Mouse (Mus musculus) heart, embryonic 12.5 days (tissue): Measurements from ENCODE around the gene Bsn. TPM values are rescaled to one million over a fixed set of nuclear protein-coding genes. Genes with fewer than 3 reads are reported as not detected.

Source experiments
- ATAC-seq: fragments of 200-750 bp; cut with Nextera tagmentation; 2 replicates; pipeline ENCODE4 v1.8.0; 2017; ENCODE audit warnings: moderate TSS enrichment, moderate library complexity; ENCODE audit not compliant: insufficient number of reproducible peaks, low FRiP score
- H3K27ac ChIP-seq: fragments of 300-500 bp; sonication (generic); 2 replicates; pipeline ENCODE4 v1.5.1; 2016; ENCODE audit warnings: mild to moderate bottlenecking, moderate library complexity; ENCODE audit not compliant: poor library complexity, severe bottlenecking
- H3K27me3 ChIP-seq: fragments of 300-500 bp; sonication (generic); replicated peaks from 2 replicates; pipeline ENCODE4 v1.6.1; 2016; ENCODE audit warnings: mild to moderate bottlenecking, moderate library complexity
- H3K36me3 ChIP-seq: fragments of 300-500 bp; sonication (generic); 2 replicates; pipeline ENCODE4 v1.6.1; 2016; ENCODE audit warnings: mild to moderate bottlenecking, moderate library complexity
- H3K4me1 ChIP-seq: fragments of 300-500 bp; sonication (generic); replicated peaks from 2 replicates; pipeline ENCODE4 v1.6.1; 2016; ENCODE audit warnings: mild to moderate bottlenecking
- H3K4me2 ChIP-seq: fragments of 300-500 bp; sonication (generic); 2 replicates; pipeline ENCODE4 v1.6.1; 2016; ENCODE audit warnings: mild to moderate bottlenecking, moderate library complexity
- H3K4me3 ChIP-seq: fragments of 300-500 bp; sonication (generic); 2 replicates; pipeline ENCODE4 v1.5.1; 2016; ENCODE audit warnings: mild to moderate bottlenecking
- H3K9ac ChIP-seq: fragments of 300-500 bp; sonication (generic); 2 replicates; pipeline ENCODE4 v1.6.1; 2016; ENCODE audit warnings: mild to moderate bottlenecking, moderate library complexity
- H3K9me3 ChIP-seq: fragments of 300-500 bp; sonication (generic); replicated peaks from 2 replicates; pipeline ENCODE4 v1.6.1; 2016; ENCODE audit warnings: mild to moderate bottlenecking, moderate library complexity
- WGBS: fragments of 180-500 bp; shearing (Covaris S2); methylation state at CpG from one replicate; pipeline ENCODE4 v1.1.7; 2016; 5-methylcytosine and 5-hydroxymethylcytosine counted together
- polyA plus RNA-seq: library from polyadenylated mRNA; unstranded; fragments of >200 nt; fragmentation: Nextera tagmentation; extraction: Ambion mirVana; gene quantifications from 2 replicates; pipeline ENCODE4 v1.2.1, GENCODE M21; 2016

The Bsn gene
- polyA plus RNA-seq, 1 experiment from 2014 or later, result 0.50 TPM

DNA sequence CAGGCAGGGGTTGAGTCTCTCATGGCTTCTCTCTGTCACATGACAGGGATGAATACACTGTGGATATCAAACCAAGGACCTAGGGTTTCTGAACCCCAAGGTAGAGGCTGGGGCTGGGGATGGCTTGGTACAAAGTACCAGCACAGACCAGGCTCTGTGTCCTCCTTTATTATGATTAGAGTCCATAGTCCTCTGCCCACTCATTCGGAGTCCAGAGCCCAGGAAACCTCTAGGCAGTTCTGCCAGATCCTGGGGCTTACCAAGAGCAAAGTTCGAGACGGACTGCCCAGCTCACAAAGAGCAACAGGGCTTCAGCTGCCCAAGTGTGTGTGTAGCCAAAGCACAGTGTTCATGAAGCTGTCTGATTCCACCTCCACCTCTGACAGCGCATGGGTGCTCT, 104.9 kb downstream of the Bsn start:
- H3K27me3 ChIP-seq, result peaks cover 46% of the 10 kb centered on the region
- H3K27ac ChIP-seq, result no peak overlapping the region
- ATAC-seq, result no peak
- no peak overlapping the region for H3K4me2 ChIP-seq
- no peak overlapping the region for H3K4me3 ChIP-seq
- no peak overlapping the region for H3K9ac ChIP-seq
- H3K9me3 ChIP-seq, result no peaks in the 10 kb centered on the region
- H3K36me3 ChIP-seq, result peaks cover 64% of the 10 kb centered on the region
- peaks cover 18% of the 10 kb centered on the region for H3K4me1 ChIP-seq
- WGBS, result 89% methylated on average over 4 of the region's 4 CpGs

DNA sequence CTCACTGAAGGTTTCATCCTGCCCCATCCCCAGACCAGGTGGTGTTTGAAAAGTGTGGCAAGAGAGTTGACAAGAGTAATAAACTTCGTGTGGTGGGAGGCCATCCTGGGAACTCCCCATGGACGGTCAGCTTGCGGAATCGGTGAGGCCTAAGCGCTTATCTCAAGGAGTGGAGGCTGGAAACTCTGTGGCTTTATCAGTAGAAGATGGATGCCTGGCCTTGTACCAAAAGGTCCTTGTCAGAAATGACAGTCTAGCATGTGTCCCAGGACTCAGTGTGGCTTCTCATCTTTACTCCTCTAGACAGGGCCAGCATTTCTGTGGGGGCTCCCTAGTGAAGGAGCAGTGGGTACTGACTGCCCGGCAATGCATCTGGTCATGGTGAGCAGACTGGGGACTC, 106.6 kb downstream of the Bsn start:
- no peak for ATAC-seq
- Histone ChIP-seq H3K4me2 (no peak overlapping the region), H3K9me3 (no peaks in the 10 kb centered on the region), H3K4me3 (no peak overlapping the region), H3K27ac (no peak overlapping the region), H3K36me3 (peaks cover 47% of the 10 kb centered on the region), H3K9ac (no peak overlapping the region), H3K27me3 (peaks cover 49% of the 10 kb centered on the region), H3K4me1 (peaks cover 25% of the 10 kb centered on the region)
- WGBS, result 36% methylated on average over 6 of the region's 6 CpGs

DNA sequence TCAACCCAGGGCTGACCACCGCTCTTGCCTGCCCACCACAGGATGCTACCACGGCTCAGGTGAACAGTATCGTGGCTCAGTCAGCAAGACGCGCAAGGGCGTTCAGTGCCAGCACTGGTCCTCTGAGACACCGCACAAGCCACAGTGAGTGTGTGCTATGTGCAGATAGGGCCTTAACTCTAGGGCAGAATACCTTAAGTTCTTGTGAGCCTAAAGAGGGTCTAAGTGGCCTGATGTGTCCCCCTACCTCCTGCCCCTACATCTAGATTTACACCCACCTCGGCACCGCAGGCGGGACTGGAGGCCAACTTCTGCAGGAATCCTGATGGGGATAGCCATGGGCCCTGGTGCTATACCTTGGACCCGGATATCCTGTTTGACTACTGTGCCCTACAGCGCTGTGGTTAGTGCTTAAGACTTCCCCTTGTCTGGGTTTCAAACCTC, 107.2 kb downstream of the Bsn start, which contains the start of gene Rnf123:
Rnf123 (minus strand) TSS at position 359 of the 444 bp plus-strand sequence.
- Histone ChIP-seq H3K9me3 (no peaks in the 10 kb centered on the region), H3K36me3 (peaks cover 41% of the 10 kb centered on the region), H3K27me3 (peaks cover 49% of the 10 kb centered on the region), H3K4me3 (peak within 1 kb of the TSS; percentile 23), H3K9ac (peak within 1 kb of the TSS; percentile 13; the same call in 1 of the 2 replicates), H3K27ac (no peak within 1 kb of the TSS), H3K4me1 (peaks cover 30% of the 10 kb centered on the region), H3K4me2 (peak within 1 kb of the TSS; percentile 50)
- no peak for ATAC-seq
- WGBS, result 24% methylated on average over 12 of the region's 12 CpGs

GRCm38 (mm10) chr9:108082549-108082948, 107.6 kb downstream of the Bsn start:
- Histone ChIP-seq H3K9ac (peak overlapping the region; percentile 13; the same call in 1 of the 2 replicates), H3K4me3 (peak overlapping the region; percentile 23), H3K27me3 (peaks cover 49% of the 10 kb centered on the region), H3K9me3 (no peaks in the 10 kb centered on the region), H3K36me3 (peaks cover 36% of the 10 kb centered on the region), H3K27ac (no peak overlapping the region), H3K4me1 (peaks cover 35% of the 10 kb centered on the region), H3K4me2 (peak overlapping the region; percentile 50)
- ATAC-seq, result no peak
- WGBS, result 6% methylated on average over 19 of the region's 19 CpGs

- Histone ChIP-seq H3K9ac (peak within 1 kb of the TSS; percentile 97), H3K9me3 (no peaks in the 10 kb centered on the region), H3K36me3 (peaks cover 18% of the 10 kb centered on the region), H3K4me1 (peaks cover 35% of the 10 kb centered on the region), H3K4me3 (peak within 1 kb of the TSS; percentile 86), H3K27me3 (peaks cover 49% of the 10 kb centered on the region), H3K4me2 (peak within 1 kb of the TSS; percentile 94), H3K27ac (peak within 1 kb of the TSS; percentile 71)
- WGBS, result 73% methylated on average over 5 of the region's 5 CpGs
- peak; percentile 81 for ATAC-seq
Observed at GRCm38 (mm10) chr9:108080168-108080567, 110.0 kb downstream of the Bsn start, which contains the start of gene Mst1. Gene Mst1 (plus strand): TSS chr9:108080436.

DNA sequence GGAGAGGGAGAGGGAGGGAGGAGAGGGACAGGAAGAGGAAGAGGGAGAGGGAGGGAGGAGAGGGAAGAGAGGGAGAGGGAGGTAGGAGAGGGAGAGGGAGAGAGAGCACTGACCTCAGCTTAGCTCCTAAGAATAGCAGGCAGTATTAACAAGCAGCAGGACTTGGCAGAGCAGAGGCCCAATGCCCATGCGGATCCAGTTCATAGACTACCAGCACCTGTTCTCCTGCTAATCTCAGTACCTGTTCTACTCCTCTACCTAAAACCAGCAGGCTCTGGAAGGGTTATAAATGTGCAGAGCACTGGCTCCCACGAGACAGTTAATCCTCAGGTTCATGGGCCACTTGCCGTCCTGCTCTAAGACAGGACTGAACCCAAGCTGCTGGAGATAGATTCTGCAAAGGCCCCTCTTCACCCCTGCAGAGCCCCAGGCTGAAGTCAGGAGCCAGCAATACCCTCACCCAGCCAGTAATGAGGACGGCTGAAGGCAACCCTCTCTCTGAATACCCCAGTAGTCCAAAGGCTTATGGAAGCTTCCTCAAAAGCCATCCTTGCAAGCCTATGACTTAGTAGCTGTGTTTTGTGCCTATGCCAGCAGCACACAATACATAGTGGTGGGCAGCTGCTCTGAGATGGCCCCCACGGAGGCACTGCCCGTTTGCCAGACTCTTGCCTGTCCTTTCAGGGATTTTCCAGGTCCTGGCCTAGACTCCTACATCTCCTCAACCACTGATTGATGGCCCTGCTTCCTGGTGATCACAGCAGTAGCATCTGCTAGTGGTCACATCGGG, 116.8 kb downstream of the Bsn start:
- WGBS, result 59% methylated on average over 7 of the region's 7 CpGs
- Histone ChIP-seq H3K36me3 (peaks cover 29% of the 10 kb centered on the region), H3K27me3 (no peaks in the 10 kb centered on the region), H3K27ac (peak overlapping the region; percentile 66), H3K4me2 (no peak overlapping the region), H3K9ac (peak overlapping the region; percentile 26), H3K9me3 (no peaks in the 10 kb centered on the region), H3K4me1 (peaks cover 33% of the 10 kb centered on the region), H3K4me3 (no peak overlapping the region)
- ATAC-seq, result peak; percentile 36; the same call in 1 of the 2 replicates

DNA sequence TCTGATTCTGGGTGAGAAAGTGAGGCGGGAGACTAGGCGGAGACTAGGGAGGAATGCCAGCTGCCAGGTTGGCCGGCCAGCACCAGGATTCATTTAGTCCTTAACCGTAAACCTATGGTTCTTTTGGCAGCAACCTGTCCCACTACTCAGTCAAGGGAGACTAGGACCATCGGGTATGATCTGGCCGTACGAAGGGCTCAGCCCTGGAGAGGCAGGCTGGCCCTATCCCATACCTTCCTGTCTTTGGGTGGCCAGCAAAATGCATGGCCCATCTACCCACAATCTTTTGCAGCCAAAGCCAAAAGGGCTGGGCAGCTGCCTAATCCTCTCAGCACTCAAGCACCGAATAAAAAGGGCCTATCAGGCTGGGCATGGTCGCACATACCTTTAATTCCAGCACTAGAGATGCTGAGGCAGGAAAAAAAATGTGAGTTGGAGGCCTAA, 117.7 kb downstream of the Bsn start:
- 42% methylated on average over 9 of the region's 9 CpGs for WGBS
- Histone ChIP-seq H3K9me3 (no peaks in the 10 kb centered on the region), H3K27me3 (no peaks in the 10 kb centered on the region), H3K36me3 (peaks cover 31% of the 10 kb centered on the region), H3K4me2 (no peak overlapping the region), H3K4me1 (peaks cover 28% of the 10 kb centered on the region), H3K4me3 (no peak overlapping the region), H3K9ac (no peak overlapping the region), H3K27ac (peak overlapping the region; percentile 66)
- ATAC-seq, result no peak

GRCm38 (mm10) chr9:108071801-108072200, 118.4 kb downstream of the Bsn start:
- no peaks in the 10 kb centered on the region for H3K9me3 ChIP-seq
- no peak overlapping the region for H3K9ac ChIP-seq
- no peak for ATAC-seq
- peaks cover 28% of the 10 kb centered on the region for H3K4me1 ChIP-seq
- H3K27ac ChIP-seq, result peak overlapping the region; percentile 66
- no peak overlapping the region for H3K4me3 ChIP-seq
- WGBS, result 59% methylated on average over 4 of the region's 4 CpGs
- no peaks in the 10 kb centered on the region for H3K27me3 ChIP-seq
- no peak overlapping the region for H3K4me2 ChIP-seq
- peaks cover 28% of the 10 kb centered on the region for H3K36me3 ChIP-seq

GRCm38 (mm10) chr9:108069529-108069928, 120.7 kb downstream of the Bsn start:
- no peak for ATAC-seq
- 92% methylated on average over 7 of the region's 7 CpGs for WGBS
- H3K27me3 ChIP-seq, result no peaks in the 10 kb centered on the region
- H3K4me2 ChIP-seq, result no peak overlapping the region
- peaks cover 34% of the 10 kb centered on the region for H3K36me3 ChIP-seq
- peaks cover 28% of the 10 kb centered on the region for H3K4me1 ChIP-seq
- H3K4me3 ChIP-seq, result no peak overlapping the region
- H3K9ac ChIP-seq, result no peak overlapping the region
- H3K9me3 ChIP-seq, result no peaks in the 10 kb centered on the region
- no peak overlapping the region for H3K27ac ChIP-seq

- Histone ChIP-seq H3K27ac (no peak overlapping the region), H3K4me2 (no peak overlapping the region), H3K4me1 (peaks cover 28% of the 10 kb centered on the region), H3K9me3 (no peaks in the 10 kb centered on the region), H3K9ac (no peak overlapping the region), H3K27me3 (no peaks in the 10 kb centered on the region), H3K36me3 (peaks cover 40% of the 10 kb centered on the region), H3K4me3 (no peak overlapping the region)
- ATAC-seq, result no peak
- WGBS, result 86% methylated on average over 9 of the region's 9 CpGs
Observed at GRCm38 (mm10) chr9:108069007-108069406, 121.2 kb downstream of the Bsn start.

DNA sequence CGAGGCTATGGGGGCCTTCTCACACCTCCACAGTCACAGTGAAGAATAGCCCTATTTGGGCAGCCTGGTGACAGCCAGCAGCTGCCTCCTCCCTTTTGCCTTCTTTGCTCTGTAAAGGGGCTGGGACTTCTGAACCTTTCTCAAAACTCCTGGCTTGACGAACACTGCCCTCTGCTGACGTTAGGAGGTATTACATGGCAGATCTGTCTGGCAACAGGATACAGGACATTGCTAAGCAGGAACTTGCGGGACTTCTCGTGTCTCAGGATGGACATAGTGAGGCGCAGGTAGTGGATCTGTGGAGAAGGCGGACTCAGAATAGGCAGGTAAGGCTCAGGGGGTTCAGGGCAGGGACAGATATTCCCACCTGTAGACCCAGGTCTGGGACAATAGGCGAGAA, 122.3 kb downstream of the Bsn start:
- H3K4me3 ChIP-seq, result no peak overlapping the region
- 23% methylated on average over 8 of the region's 8 CpGs for WGBS
- peaks cover 17% of the 10 kb centered on the region for H3K4me1 ChIP-seq
- H3K36me3 ChIP-seq, result peaks cover 51% of the 10 kb centered on the region
- no peak overlapping the region for H3K27ac ChIP-seq
- H3K27me3 ChIP-seq, result no peaks in the 10 kb centered on the region
- H3K4me2 ChIP-seq, result no peak overlapping the region
- H3K9ac ChIP-seq, result no peak overlapping the region
- no peaks in the 10 kb centered on the region for H3K9me3 ChIP-seq
- ATAC-seq, result 0 out of 2 replicates have a peak, but pooled peaks have one; percentile 14
